Mouse (Mus musculus) spleen, embryonic (tissue): ENCODE measurements at regions not wholly inside any gene's neighbourhood (a gene's known extent, or its start where the extent isn't known, plus 50 kb on each side); places are given as distances from the start of the nearest gene placed in this dataset.

Experiments used
- CTCF ChIA-PET: fragments of 350-600 bp; sonication (Branson Sonifier 250); formaldehyde crosslinking; loops from one replicate; lab custom pipeline; 2022; lab: Charles Lee

- CTCF ChIA-PET: interaction anchor here (0.6 kb wide), 1 partner anchor 383 kb away, joined by 3 read pairs; no protein-coding TSS in a partner anchor
Measured at GRCm38 (mm10) chr11:84578805-84579541, 53.6 kb upstream of the Lhx1 start.
